ENCODE assay signal across 12 mouse cellular contexts in the genomic region with DNA sequence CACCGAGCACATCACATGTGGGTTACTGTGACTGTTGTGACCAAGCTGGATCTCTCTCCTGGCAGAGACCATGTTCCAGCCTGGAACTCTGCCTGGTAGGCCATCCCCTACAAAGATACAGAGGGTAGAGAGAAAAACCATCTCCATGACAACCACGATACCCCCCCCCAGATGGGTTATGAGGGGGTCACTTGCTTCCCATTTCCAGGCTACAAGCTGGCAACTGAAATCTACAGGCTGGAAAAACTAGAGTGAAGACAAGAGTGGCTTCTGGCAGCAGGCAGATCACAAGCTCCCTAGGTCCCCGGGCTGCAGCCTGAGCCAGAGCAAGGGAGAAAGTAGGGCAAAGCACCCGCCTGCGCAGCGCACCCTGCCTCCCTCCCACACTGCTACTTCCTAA. TPM values are rescaled to one million over a fixed set of nuclear protein-coding genes. Genes with fewer than 3 reads are reported as not detected.
DNase-seq lines count a peak whose midpoint lies in the region; ATAC-seq and TF ChIP-seq lines count a peak whose summit lies in the region.
"Had no signal": no experiment of that assay in that cellular context is flagged by ENCODE, and none has a peak within 500 bp of the region (broad histone marks: within the 10 kb centered on the region; RNA-seq: fewer than 3 reads in every experiment).

No protein-coding gene starts in this region.

- TF ChIP-seq POLR2A in heart, adult 2 months (IDR thresholded peaks at IDR 0.05; ENCODE audit: insufficient read depth, low read depth, low read length) = no peak

- no peak for ATAC-seq in forebrain, embryonic 13.5 days

- 81% methylated on average over 6 of the region's 6 CpGs for WGBS in heart, adult 2 months
- 92% methylated on average over 6 of the region's 6 CpGs for WGBS in forebrain, embryonic 13.5 days

- H3K4me3 ChIP-seq in heart, adult 2 months = no peak overlapping the region
- H3K4me3 ChIP-seq in forebrain, embryonic 13.5 days = no peak overlapping the region
- H3K4me3 ChIP-seq: hindbrain, embryonic 13.5 days; midbrain, embryonic 12.5 days had no signal

- intact Hi-C loops in heart, adult 2 months (cut with DNase I) = no loop called here
- intact Hi-C loops in heart, postnatal 25 days (cut with DNase I) = no loop called here

- H3K9ac ChIP-seq in heart, adult 2 months (ENCODE audit: low read depth, low read length) = no peak overlapping the region
- no peak overlapping the region for H3K9ac ChIP-seq in forebrain, embryonic 13.5 days
- H3K9ac ChIP-seq: hindbrain, embryonic 13.5 days; midbrain, embryonic 12.5 days had no signal

- TF ChIP-seq CTCF in heart, adult 2 months (IDR thresholded peaks at IDR 0.05) = no peak

- no peak overlapping the region for H3K27ac ChIP-seq in heart, adult 2 months
- no peak overlapping the region for H3K27ac ChIP-seq in forebrain, embryonic 13.5 days
- H3K27ac ChIP-seq: hindbrain, embryonic 13.5 days; midbrain, embryonic 12.5 days had no signal

- no peak for TF ChIP-seq EP300 in heart, adult 2 months (IDR thresholded peaks at IDR 0.05; ENCODE audit: insufficient read depth, low read depth, low read length)

- no peaks in the 10 kb centered on the region for H3K9me3 ChIP-seq in forebrain, embryonic 13.5 days (replicated peaks)
- H3K9me3 ChIP-seq: hindbrain, embryonic 13.5 days; midbrain, embryonic 12.5 days had no signal

- H3K27me3 ChIP-seq in heart, adult 2 months (ENCODE audit: control insufficient read depth, insufficient read depth, low read length) = no peaks in the 10 kb centered on the region
- no peaks in the 10 kb centered on the region for H3K27me3 ChIP-seq in forebrain, embryonic 13.5 days
- H3K27me3 ChIP-seq: hindbrain, embryonic 13.5 days; midbrain, embryonic 12.5 days had no signal

- no peaks in the 10 kb centered on the region for H3K4me1 ChIP-seq in heart, adult 2 months (ENCODE audit: control insufficient read depth, insufficient read depth, low read length)
- peaks cover 14% of the 10 kb centered on the region for H3K4me1 ChIP-seq in forebrain, embryonic 13.5 days

- peak; percentile 13 to 23 for DNase-seq in heart, adult 2 months
- DNase-seq in heart, postnatal 25 days (ENCODE audit: low spot score) = no peak
- DNase-seq in brain, adult 2 months (ENCODE audit: low read depth, low spot score) = peak; percentile 75
- peak; percentile 66 to 67 for DNase-seq in cerebellum, postnatal 25 days
- peak; percentile 24 to 65 for DNase-seq in left cerebral cortex, adult 8-10 months (ENCODE audit: low spot score in 2 of 2)
- no peak for DNase-seq in yolk sac, embryonic 10.5 days (ENCODE audit: low spot score)
- no peak for DNase-seq in spleen, postnatal 14 days (ENCODE audit: low spot score in 2 of 2)
- DNase-seq: kidney, postnatal 4 days had no signal

- no peaks in the 10 kb centered on the region for H3K79me2 ChIP-seq in heart, adult 2 months (replicated peaks; ENCODE audit: control insufficient read depth, insufficient read depth, low read length)

- H3K36me3 ChIP-seq in heart, adult 2 months (ENCODE audit: control insufficient read depth, insufficient read depth, low read length) = no peaks in the 10 kb centered on the region
- no peaks in the 10 kb centered on the region for H3K36me3 ChIP-seq in forebrain, embryonic 13.5 days (ENCODE audit: poor library complexity, severe bottlenecking)
- H3K36me3 ChIP-seq: hindbrain, embryonic 13.5 days; midbrain, embryonic 12.5 days had no signal

- no peak overlapping the region for H3K4me2 ChIP-seq in forebrain, embryonic 13.5 days
- H3K4me2 ChIP-seq: hindbrain, embryonic 13.5 days; midbrain, embryonic 12.5 days had no signal

RNA-seq across cellular contexts. Expression of gene Tmem130, which starts 54.0 kb away (rescaled TPM):
- under 1 TPM; 0.21 to 0.27 TPM for total RNA-seq in heart, adult 2 months (2021)
- polyA plus RNA-seq in heart, adult 2 months (2012; rRNA removed) = 0.29 and 0.35 TPM in 2 replicates
- under 1 TPM; 0.21 to 0.36 TPM for total RNA-seq in heart, postnatal 25 days (2021)
- 100 to 1,000 TPM; 187 to 205 (median 196) TPM for total RNA-seq in left cerebral cortex, adult 8-10 months (2022)
- 79.2 and 94.8 TPM in 2 replicates for polyA plus RNA-seq in forebrain, embryonic 13.5 days (2015; fragmentation: Nextera tagmentation; extraction: Ambion mirVana)
- total RNA-seq: gastrocnemius, postnatal 36 days had no signal

RNA-seq across cellular contexts. Expression of gene Trrap, which starts 59.9 kb away (rescaled TPM):
- 10 to 100 TPM; 35.3 to 38.3 TPM for total RNA-seq in heart, adult 2 months (2021)
- polyA plus RNA-seq in heart, adult 2 months (2012; rRNA removed) = 52.4 and 59.2 TPM in 2 replicates
- total RNA-seq in heart, postnatal 25 days (2021) = 10 to 100 TPM; 39.4 to 43.0 TPM
- 100 to 1,000 TPM; 136 to 161 (median 156) TPM for total RNA-seq in left cerebral cortex, adult 8-10 months (2022)
- polyA plus RNA-seq in forebrain, embryonic 13.5 days (2015; fragmentation: Nextera tagmentation; extraction: Ambion mirVana) = 80.9 and 82.1 TPM in 2 replicates

Comparison
In these comparisons a context has a peak if more than half of its experiments do, and no peak if none do; other contexts are left out.
1. DNase-seq: peak in heart, adult 2 months (2 of 2), brain, adult 2 months (single experiment), cerebellum, postnatal 25 days (2 of 2) and left cerebral cortex, adult 8-10 months (2 of 2); none in heart, postnatal 25 days (single experiment), yolk sac, embryonic 10.5 days (single experiment) and spleen, postnatal 14 days (0 of 2).
2. RNA of gene Tmem130, which starts 54.0 kb away (total RNA-seq): 187 to 205 TPM in left cerebral cortex, adult 8-10 months; 0.21 to 0.36 TPM in heart, postnatal 25 days and 0.21 to 0.27 TPM in heart, adult 2 months; every median in the first group is over 100 times any median in the second.